Mouse (Mus musculus): ENCODE measurements at regions not wholly inside any gene's neighbourhood (a gene's known extent, or its start where the extent isn't known, plus 50 kb on each side); places are given as distances from the start of the nearest gene placed in this dataset.

GRCm38 (mm10) chr8:44762731-44763130 is 172.5 kb upstream of the Fat1 start:
- no peak for ATAC-seq (replicated peaks; ENCODE audit: poor library complexity, severe bottlenecking)

GRCm38 (mm10) chr8:44765194-44765593 is 170.1 kb upstream of the Fat1 start:
- ATAC-seq (replicated peaks; ENCODE audit: poor library complexity, severe bottlenecking), result no peak

GRCm38 (mm10) chr8:44765677-44766076 is 169.6 kb upstream of the Fat1 start:
- ATAC-seq (replicated peaks; ENCODE audit: poor library complexity, severe bottlenecking), result no peak

- no peak for ATAC-seq (replicated peaks; ENCODE audit: poor library complexity, severe bottlenecking)
Observed at GRCm38 (mm10) chr8:44766111-44766873, 169.0 kb upstream of the Fat1 start.

GRCm38 (mm10) chr8:44767271-44767670 is 168.0 kb upstream of the Fat1 start:
- no peak for ATAC-seq (replicated peaks; ENCODE audit: poor library complexity, severe bottlenecking)

- no peak for ATAC-seq (replicated peaks; ENCODE audit: poor library complexity, severe bottlenecking)
Observed at GRCm38 (mm10) chr8:44779212-44779611, 156.0 kb upstream of the Fat1 start.

- ATAC-seq (replicated peaks; ENCODE audit: poor library complexity, severe bottlenecking), result no peak
Observed at GRCm38 (mm10) chr8:44782421-44782820, 152.8 kb upstream of the Fat1 start.

GRCm38 (mm10) chr8:44785161-44785560 is 150.1 kb upstream of the Fat1 start:
- ATAC-seq (replicated peaks; ENCODE audit: poor library complexity, severe bottlenecking), result no peak

- no peak for ATAC-seq (replicated peaks; ENCODE audit: poor library complexity, severe bottlenecking)
Observed at GRCm38 (mm10) chr8:44786740-44787139, 148.5 kb upstream of the Fat1 start.

- ATAC-seq (replicated peaks; ENCODE audit: poor library complexity, severe bottlenecking), result no peak
Observed at GRCm38 (mm10) chr8:44788290-44788689, 147.0 kb upstream of the Fat1 start.

GRCm38 (mm10) chr8:44799513-44799912 is 135.7 kb upstream of the Fat1 start:
- peak; percentile 76 for ATAC-seq (replicated peaks; ENCODE audit: poor library complexity, severe bottlenecking)

GRCm38 (mm10) chr8:44800827-44801273 is 134.4 kb upstream of the Fat1 start:
- ATAC-seq (replicated peaks; ENCODE audit: poor library complexity, severe bottlenecking), result peak; percentile 70

- ATAC-seq (replicated peaks; ENCODE audit: poor library complexity, severe bottlenecking), result no peak
Observed at GRCm38 (mm10) chr8:44801604-44802206, 133.5 kb upstream of the Fat1 start.

- no peak for ATAC-seq (replicated peaks; ENCODE audit: poor library complexity, severe bottlenecking)
Observed at GRCm38 (mm10) chr8:44802331-44802730, 132.9 kb upstream of the Fat1 start.

GRCm38 (mm10) chr8:44804414-44805178 is 130.7 kb upstream of the Fat1 start:
- no peak for ATAC-seq (replicated peaks; ENCODE audit: poor library complexity, severe bottlenecking)

- no peak for ATAC-seq (replicated peaks; ENCODE audit: poor library complexity, severe bottlenecking)
Observed at GRCm38 (mm10) chr8:44805179-44805815, 129.9 kb upstream of the Fat1 start.

GRCm38 (mm10) chr8:44812360-44812759 is 122.9 kb upstream of the Fat1 start:
- no peak for ATAC-seq (replicated peaks; ENCODE audit: poor library complexity, severe bottlenecking)

GRCm38 (mm10) chr8:44817532-44818157 is 117.6 kb upstream of the Fat1 start:
- no peak for ATAC-seq (replicated peaks; ENCODE audit: poor library complexity, severe bottlenecking)

GRCm38 (mm10) chr8:44819270-44819669 is 116.0 kb upstream of the Fat1 start:
- no peak for ATAC-seq (replicated peaks; ENCODE audit: poor library complexity, severe bottlenecking)

- no peak for ATAC-seq (replicated peaks; ENCODE audit: poor library complexity, severe bottlenecking)
Observed at GRCm38 (mm10) chr8:44819691-44820090, 115.6 kb upstream of the Fat1 start.
